Mouse (Mus musculus): ENCODE data around the gene Olfr767. TPM values are rescaled to one million over a fixed set of nuclear protein-coding genes. Genes with fewer than 3 reads are reported as not detected.

Gene Olfr767
- polyA plus RNA-seq, 1 experiment = not detected

- TF ChIP-seq CTCF (IDR thresholded peaks at IDR 0.05; ENCODE audit: control insufficient read depth, insufficient read depth, insufficient replicate concordance, low read depth, low read length) (no peak), POLR2A (IDR thresholded peaks at IDR 0.05; ENCODE audit: control insufficient read depth, low read depth, low read length) (no peak)
- Histone ChIP-seq H3K4me1 (ENCODE audit: control insufficient read depth, insufficient read depth, low read length) (no peaks in the 10 kb centered on the region), H3K36me3 (ENCODE audit: control insufficient read depth, insufficient read depth, low read length) (no peaks in the 10 kb centered on the region), H3K4me3 (ENCODE audit: control insufficient read depth, low read depth, low read length) (no peak overlapping the region), H3K27me3 (ENCODE audit: control insufficient read depth, insufficient read depth, low read length) (no peaks in the 10 kb centered on the region), H3K27ac (ENCODE audit: control insufficient read depth, insufficient read depth, low read depth, low read length) (no peak overlapping the region)
Measured at GRCm38 (mm10) chr10:129028343-129028742, 54.4 kb downstream of the Olfr767 start.

- TF ChIP-seq CTCF (IDR thresholded peaks at IDR 0.05; ENCODE audit: control insufficient read depth, insufficient read depth, insufficient replicate concordance, low read depth, low read length) (peak; percentile 35; the same call in 1 of the 2 replicates), POLR2A (IDR thresholded peaks at IDR 0.05; ENCODE audit: control insufficient read depth, low read depth, low read length) (no peak)
- H3K27me3 ChIP-seq (ENCODE audit: control insufficient read depth, insufficient read depth, low read length) = no peaks in the 10 kb centered on the region
- H3K4me1 ChIP-seq (ENCODE audit: control insufficient read depth, insufficient read depth, low read length) = no peaks in the 10 kb centered on the region
- no peaks in the 10 kb centered on the region for H3K36me3 ChIP-seq (ENCODE audit: control insufficient read depth, insufficient read depth, low read length)
- H3K27ac ChIP-seq (ENCODE audit: control insufficient read depth, insufficient read depth, low read depth, low read length) = no peak overlapping the region
- no peak overlapping the region for H3K4me3 ChIP-seq (ENCODE audit: control insufficient read depth, low read depth, low read length)
Measured at GRCm38 (mm10) chr10:129026018-129026662, 56.6 kb downstream of the Olfr767 start.

Other genes starting within 250 kb of the Olfr767 start
- 0.82 and 0.93 TPM in 2 replicates for gene Gdf11, start 191.2 kb downstream of the Olfr767 start, polyA plus RNA-seq (2012; rRNA removed)
- 28.8 and 30.9 TPM in 2 replicates for gene Cd63, start 181.9 kb downstream of the Olfr767 start, polyA plus RNA-seq (2012; rRNA removed)
- gene Rdh5, start 160.0 kb downstream of the Olfr767 start, polyA plus RNA-seq (2012; rRNA removed) = 7.5 and 8.9 TPM in 2 replicates
- 97.9 and 108 TPM in 2 replicates for gene Bloc1s1, start 158.9 kb downstream of the Olfr767 start, polyA plus RNA-seq (2012; rRNA removed)
- 19.0 and 19.1 TPM in 2 replicates for gene Itga7, start 149.1 kb downstream of the Olfr767 start, polyA plus RNA-seq (2012; rRNA removed)
- 1.3 and 1.6 TPM in 2 replicates for gene Mettl7b, start 121.9 kb downstream of the Olfr767 start, polyA plus RNA-seq (2012; rRNA removed)
- not detected in 2 replicates for gene Olfr9, start 93.5 kb downstream of the Olfr767 start, polyA plus RNA-seq (2012; rRNA removed)
- gene Olfr763, start 72.1 kb downstream of the Olfr767 start, polyA plus RNA-seq (2012; rRNA removed) = not detected in 2 replicates
- 0.04 TPM in 1 of 2 replicates, not detected in the other for gene Olfr764-ps1, start 43.0 kb downstream of the Olfr767 start, polyA plus RNA-seq (2012; rRNA removed)
- not detected in 2 replicates for gene Olfr765, start 32.9 kb downstream of the Olfr767 start, polyA plus RNA-seq (2012; rRNA removed)
- gene Olfr766-ps1, start 13.9 kb downstream of the Olfr767 start, polyA plus RNA-seq (2012; rRNA removed) = not detected in 2 replicates
- gene Olfr768, start 16.5 kb upstream of the Olfr767 start, polyA plus RNA-seq (2012; rRNA removed) = not detected in 2 replicates
- not detected in 2 replicates for gene Olfr769, start 35.0 kb upstream of the Olfr767 start, polyA plus RNA-seq (2012; rRNA removed)
- not detected in 2 replicates for gene Olfr770, start 56.1 kb upstream of the Olfr767 start, polyA plus RNA-seq (2012; rRNA removed)
- not detected in 2 replicates for gene Olfr771, start 81.8 kb upstream of the Olfr767 start, polyA plus RNA-seq (2012; rRNA removed)
- gene Olfr772, start 95.0 kb upstream of the Olfr767 start, polyA plus RNA-seq (2012; rRNA removed) = not detected in 2 replicates
- gene Olfr773, start 104.5 kb upstream of the Olfr767 start, polyA plus RNA-seq (2012; rRNA removed) = not detected in 2 replicates
- not detected in 2 replicates for gene Olfr774, start 153.3 kb upstream of the Olfr767 start, polyA plus RNA-seq (2012; rRNA removed)
- gene Olfr775, start 165.5 kb upstream of the Olfr767 start, polyA plus RNA-seq (2012; rRNA removed) = not detected in 2 replicates
- not detected in 2 replicates for gene Olfr776, start 176.2 kb upstream of the Olfr767 start, polyA plus RNA-seq (2012; rRNA removed)
- gene Olfr777, start 188.6 kb upstream of the Olfr767 start, polyA plus RNA-seq (2012; rRNA removed) = not detected in 2 replicates
- gene Olfr780, start 235.2 kb upstream of the Olfr767 start, polyA plus RNA-seq (2012; rRNA removed) = not detected in 2 replicates
- not detected in 2 replicates for gene Olfr781, start 245.9 kb upstream of the Olfr767 start, polyA plus RNA-seq (2012; rRNA removed)